Mouse (Mus musculus): ENCODE data around the gene Mob3a.
A peak's percentile ranks its signal among the peaks of the same experiment; 100 is the strongest.

Mob3a gene

DNA sequence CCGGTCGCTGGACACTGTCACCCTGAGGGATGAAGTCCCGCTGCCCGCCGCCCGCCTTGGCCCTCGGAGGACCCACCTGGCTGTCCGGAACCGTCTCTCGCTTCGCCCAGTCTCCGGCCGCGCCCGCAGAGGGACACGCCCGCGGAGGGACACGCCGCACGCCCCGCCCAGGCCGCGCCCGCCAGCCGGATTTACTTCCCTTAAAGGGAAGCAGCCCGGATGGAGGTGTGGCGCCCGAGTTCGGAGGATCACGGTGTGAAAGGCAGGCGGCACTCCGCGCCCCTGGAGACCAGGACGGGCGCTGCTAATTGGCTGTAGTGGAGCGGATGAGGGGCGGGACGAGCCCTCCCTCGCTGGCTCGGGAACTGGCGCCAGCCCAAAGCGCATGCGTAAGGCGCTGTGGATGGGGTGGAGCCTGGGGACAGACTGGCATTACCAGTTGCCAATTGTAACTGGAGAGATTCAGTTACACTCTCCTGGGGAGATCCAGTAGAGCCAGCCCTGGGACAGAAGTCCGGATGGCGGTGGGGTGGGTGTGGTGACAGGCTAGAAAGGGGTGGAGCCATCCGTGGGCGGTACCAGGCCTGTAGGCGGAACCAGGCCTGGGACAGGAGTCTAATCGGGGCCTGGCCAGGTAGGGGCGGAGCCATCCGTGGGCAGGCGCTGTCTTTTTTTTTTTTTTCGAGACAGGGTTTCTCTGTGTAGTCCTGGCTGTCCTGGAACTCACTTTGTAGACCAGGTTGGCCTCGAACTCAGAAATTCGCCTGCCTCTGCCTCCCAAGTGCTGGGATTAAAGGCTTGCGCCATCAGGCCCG, at the start of gene Mob3a, which contains the start of gene Izumo4:
TSS of gene Mob3a (minus strand) at position 257 of the 815 bp plus-strand sequence.
TSS of gene Izumo4 (plus strand) at position 464 of the 815 bp plus-strand sequence.
- peak; percentile 99 for DNase-seq (ENCODE audit: low spot score in 2 of 2)

DNA sequence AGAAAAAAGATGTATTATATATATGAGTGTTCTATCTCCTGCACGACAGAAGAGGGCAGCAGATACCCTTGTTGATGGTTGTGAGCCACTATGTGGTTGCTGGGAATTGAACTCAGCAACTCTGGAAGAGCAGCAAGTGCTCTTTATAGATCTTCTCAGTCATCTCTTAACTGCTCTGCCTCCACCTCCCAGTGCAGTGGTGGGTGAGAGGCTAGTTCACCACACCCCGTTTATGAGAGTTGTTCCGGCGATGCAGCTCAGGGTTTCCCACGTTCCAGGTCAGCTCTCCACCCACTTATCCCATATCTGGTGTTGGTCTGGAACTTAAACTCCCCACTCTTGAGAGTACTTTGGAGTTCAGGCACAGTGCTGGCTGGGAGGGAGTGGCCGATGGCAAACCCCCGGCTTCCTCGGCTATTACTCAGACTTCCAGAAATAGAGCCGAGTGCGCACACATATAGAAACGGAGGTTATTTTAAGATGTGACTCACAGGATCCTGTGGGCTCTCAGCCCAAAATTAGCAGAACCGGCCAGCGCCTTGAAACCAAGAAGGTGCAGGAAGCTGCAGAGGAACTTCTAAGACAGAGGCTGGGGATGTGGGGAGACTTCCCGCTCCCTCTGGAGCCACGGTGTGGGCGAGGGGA, 49.5 kb upstream of the Mob3a start:
- peak; percentile 49 to 54 for DNase-seq (ENCODE audit: low spot score in 2 of 2)

DNA sequence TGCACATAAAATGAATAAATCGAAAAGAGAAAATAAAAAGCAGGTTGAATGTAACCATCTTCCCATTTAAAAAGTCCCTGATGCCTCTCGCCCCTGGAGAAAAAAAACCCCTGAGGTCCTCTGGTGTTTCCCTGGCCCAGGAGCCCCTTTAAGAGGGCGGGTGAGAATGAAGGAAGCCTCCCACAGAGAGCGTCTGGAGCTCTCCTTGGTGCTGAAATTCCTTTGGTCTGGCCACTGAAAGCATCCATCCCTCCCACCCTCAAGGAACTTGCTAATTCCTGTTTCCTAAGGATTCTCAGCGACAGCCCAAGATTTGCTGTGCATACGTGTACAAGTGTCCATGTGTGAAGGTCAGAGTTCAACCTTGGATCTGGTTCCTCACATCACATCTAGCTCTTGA, 46.8 kb upstream of the Mob3a start:
- DNase-seq (ENCODE audit: low spot score in 2 of 2): no peak

DNA sequence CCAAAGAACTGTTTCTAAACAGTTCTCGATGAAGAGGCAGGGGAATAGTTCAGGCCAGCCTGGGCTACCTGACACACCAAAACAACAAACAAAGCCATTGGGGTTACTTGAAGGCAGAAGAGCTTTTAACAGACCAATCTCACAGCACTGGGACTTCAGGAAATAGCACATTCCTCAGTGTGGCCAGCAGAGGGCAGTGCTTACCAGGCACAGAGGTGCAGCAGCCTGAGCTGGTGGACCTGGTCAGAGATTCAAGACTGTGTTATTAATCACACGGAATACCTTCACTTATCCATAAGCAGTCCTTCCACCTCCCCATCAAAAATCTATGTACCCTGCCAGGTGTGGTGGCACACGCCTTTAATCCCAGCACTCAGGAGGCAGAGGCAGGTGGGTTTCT, 45.6 kb upstream of the Mob3a start:
- peak in 1 of 2 experiments; percentile 71 for DNase-seq (ENCODE audit: low spot score in 2 of 2)

DNA sequence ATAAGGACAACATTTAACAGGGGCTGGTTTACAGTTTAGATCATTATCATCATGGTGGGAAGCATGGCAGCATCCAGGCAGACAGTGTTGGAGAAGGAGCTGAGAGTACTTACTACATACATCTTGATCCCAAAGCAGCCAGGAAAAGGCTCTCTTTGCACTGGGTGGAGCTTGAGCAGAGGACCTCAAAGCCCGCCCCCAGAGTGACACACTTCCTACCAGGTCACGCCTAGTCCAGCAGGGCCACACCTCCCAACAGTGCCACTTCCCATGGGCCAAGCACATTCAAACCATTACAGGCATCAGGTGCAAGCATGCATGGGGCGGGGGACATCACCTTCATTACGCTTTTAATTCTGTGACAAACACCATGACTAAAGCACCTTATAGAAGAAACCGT, 42.5 kb upstream of the Mob3a start:
- DNase-seq (ENCODE audit: low spot score in 2 of 2): no peak

DNA sequence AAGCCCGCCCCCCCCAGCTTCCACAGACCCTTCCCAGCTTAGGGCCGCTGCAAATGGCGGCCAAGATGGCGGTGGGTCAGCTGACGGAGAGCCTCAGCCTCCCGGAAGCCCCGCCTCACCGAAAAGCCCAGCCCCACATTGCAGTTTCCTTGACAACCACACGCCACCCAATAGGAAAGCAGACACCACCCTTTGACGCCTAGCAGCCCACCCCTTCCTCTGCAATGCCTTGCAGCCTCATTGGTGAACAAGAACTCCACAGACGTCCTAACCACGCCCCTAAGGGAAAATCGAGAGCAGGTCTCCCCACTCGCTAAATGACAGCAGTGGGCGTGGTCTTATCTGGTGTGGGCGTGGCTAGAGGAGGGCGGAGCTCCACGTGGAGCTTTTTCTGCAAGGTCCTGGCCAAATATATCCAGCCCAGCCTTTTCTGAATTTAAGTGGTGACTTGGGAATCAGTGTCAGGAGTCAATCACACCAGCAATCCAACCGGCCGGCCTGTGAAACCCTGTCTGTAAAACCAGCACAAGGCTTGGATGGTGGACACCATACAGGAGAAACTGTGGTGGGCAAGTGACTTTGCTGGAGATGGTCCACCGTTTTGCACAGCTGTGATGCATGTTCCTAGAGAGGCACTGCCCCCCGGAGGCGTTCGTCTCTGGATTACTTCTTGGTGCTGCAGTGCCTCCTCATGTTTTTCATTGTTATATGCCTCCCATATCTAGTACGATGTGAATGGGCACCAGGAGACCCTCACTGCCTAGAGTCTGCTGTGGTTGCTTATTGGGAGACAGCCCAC, 40.6 kb upstream of the Mob3a start, which contains the start of gene Ap3d1:
TSS of gene Ap3d1 (minus strand) at position 85 of the 799 bp plus-strand sequence.
- DNase-seq (ENCODE audit: low spot score in 2 of 2): peak; percentile 95 to 99

DNA sequence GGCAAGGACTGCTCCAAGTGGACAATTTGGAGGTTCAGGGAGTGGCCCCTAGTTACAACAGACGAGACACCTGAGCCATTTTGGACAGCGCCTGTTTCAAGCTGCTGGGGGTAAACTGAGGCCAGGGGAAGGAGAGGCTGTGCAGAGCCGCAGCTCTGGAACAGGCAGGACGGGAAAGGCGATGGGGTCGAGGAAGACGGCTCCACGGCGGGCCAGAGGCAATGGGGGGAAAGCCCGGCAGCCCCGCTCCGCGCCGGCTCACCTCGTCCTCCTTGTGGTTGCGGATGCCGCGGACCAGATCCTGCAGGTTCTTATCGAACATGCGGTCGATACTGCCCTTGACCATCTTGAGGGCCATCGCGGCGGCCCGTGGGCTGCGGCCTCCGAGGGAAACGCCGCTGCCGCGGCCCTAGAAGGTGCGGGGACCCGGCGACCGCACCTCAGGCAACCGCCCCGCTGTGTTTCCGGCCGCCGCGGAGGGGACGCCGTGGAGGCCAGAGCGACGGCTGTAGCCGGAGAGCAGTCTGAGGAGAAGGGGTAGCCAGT, 39.9 kb upstream of the Mob3a start:
- DNase-seq (ENCODE audit: low spot score in 2 of 2): peak in 1 of 2 experiments; percentile 44

DNA sequence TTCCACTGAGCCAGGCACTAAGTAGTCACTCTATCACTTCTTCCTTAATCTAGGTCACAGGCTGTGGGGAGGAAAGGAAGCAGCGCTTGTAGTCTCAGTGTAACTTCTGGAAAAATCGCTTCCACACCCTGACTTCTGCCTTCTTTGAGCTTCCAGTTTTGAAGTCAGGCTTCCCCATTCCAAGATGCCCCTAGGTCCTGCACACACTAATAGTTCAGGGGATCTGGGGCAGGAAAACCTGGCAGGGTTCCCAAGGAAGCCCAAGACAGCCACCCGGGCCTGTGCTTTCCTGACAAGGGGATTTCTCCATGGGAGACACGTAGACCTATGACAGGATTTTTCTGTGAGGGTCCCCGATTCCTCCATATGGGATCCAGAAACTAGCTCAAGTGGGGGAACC, 39.4 kb upstream of the Mob3a start:
- DNase-seq (ENCODE audit: low spot score in 2 of 2): no peak

DNA sequence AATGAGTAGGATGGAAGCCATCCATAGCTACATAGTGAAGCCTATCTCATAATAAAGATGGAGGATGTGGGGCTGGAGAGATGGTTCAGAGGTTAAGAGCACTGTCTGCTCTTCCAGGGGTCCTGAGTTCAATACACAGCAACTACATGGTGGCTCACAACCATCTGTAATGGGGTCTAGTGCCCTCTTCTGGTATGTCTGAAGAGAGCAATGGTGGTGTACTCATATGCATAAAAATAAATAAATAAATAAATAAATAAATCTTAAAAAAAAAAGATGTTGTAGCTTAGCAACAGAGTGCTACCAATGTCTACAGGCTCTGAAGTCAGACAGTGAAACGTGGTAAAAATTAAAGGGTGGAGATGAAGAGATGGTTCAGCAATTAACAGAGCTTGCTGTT, 36.9 kb upstream of the Mob3a start:
- DNase-seq (ENCODE audit: low spot score in 2 of 2): no peak

DNA sequence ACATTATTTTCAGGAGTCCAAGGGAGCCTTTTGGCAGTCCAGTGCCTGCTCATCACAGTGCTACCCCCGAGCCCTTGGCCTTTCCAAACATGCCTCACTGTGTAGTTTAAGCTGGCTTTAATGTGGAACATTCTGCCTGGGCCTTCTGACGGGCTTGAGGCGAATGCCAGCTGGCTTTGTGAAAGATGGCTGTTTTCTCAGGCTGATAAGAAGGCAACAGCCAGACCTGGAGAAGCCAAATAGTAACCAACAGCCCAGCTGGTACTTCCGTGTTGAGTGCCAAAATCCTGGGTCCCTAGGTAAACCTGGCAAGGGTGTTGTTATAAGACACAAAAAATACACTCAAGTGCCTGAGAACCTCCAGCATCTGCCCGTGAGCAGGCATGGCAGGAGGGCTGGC, 35.0 kb upstream of the Mob3a start:
- no peak for DNase-seq (ENCODE audit: low spot score in 2 of 2)

DNA sequence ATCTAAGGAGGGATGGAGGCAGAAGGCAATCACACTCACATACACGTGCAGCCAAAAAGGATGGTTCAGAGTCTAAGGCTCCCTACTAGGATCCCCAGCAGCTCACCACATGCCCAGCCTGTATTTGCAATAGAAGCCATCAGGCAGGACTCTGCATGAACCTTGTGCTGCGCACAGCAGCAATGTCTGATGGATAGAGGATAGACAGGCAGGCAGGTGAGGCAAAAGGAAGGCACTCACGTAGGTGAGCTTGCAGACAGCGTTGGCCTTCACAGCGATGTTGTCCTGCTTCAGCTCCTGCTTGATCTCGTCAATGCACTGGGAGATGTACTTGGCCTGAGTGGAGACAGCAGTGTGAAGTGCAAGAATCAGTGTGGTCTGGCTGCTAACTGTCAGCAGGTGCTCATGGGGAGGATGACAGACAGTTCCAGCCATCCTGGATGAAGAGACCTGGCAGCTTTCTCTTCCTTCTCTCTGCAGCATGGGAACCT, 30.9 kb upstream of the Mob3a start:
- DNase-seq (ENCODE audit: low spot score in 2 of 2): no peak

DNA sequence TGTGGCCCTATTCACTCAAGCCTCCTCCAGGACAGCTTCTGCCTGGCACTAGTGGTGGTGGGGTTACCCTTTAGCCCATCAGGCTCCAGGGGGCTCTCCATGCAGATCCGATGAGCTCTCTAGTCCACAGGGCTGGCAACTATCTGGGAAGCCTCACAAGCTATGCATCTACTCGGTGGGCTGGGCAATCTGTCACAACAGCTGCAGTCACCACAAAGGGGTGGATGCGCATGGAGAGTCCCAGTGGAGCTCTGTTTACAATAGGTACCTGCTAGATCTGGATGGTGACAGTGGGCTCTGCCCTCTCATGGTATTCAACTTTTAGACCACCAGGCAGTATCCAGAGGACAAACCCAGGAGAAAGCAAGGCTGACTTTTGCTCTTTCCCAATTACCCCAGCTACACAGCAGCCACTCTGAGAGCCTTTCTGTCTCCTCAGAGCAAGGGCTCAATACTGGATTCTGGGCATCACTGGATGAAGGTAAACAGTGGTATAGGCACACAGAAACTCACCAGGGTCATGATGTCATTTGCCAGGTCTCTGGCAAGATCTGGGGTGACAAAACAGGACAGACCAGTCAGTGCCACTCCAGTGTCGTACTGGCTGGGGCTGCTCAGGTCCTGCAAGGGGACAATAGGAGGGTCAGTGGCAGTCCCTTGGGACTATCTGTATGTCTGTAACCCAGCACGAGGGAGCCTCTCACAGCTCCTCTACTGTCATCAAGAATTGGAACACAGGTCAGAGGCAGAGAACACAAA, 25.8 kb upstream of the Mob3a start:
- DNase-seq (ENCODE audit: low spot score in 2 of 2): no peak

DNA sequence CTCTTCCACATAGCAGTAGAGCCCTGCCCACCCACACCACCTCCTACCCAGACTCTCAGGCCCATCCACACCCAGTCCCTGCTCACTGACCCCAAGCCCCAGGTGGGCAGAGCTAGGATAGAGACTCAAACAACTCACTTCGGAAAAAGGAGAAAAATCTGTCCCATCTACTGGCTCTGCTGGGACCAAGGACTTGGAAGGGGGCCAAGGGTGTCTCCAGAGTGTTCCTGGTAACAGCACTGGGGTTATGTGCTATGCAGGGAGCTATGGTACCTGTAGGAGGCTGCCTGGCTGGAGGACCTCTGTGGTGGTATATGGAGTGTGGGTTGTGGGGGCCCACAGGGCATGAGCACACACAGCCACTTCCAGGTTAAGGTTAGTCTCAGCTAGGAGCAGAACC, 15.5 kb upstream of the Mob3a start:
- DNase-seq (ENCODE audit: low spot score in 2 of 2): no peak

DNA sequence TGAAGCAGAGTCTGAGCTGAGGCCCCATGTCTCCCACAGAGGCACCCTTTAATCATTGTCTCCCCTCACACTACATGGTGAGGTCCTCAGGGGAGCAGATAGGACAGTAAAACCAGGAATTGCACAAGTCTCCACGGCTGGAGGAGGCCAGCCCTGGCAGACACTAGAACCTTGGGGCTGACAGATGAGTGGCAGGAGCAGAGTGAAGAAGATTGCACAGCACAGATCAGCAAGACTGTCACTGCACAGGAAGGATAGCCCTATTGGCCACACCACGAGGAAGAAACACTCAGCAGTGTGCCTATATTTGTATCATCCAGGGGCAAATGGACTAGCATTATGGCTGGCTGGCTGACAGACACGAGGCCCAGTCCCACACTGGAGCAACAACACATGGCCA, 9.1 kb upstream of the Mob3a start:
- no peak for DNase-seq (ENCODE audit: low spot score in 2 of 2)

DNA sequence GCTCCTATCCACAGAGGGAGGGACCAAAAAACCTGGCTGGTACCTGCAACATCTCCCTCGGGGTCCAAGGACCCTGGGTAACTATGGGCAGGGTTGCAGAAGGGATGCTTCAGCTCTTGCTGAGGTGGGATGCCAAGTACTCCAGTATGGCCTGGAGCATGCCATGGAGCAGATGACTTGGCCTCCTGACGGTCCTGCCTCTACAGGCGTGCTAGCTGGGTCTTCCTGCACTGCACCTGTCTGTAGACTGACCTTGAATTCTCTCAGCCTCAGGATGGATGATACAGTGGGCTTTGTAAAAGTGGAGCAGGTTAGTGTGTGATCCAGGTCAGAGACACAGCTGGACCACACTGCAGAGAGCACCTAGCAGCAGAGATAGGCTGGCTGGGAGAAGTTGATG, 3.7 kb upstream of the Mob3a start:
- no peak for DNase-seq (ENCODE audit: low spot score in 2 of 2)

DNA sequence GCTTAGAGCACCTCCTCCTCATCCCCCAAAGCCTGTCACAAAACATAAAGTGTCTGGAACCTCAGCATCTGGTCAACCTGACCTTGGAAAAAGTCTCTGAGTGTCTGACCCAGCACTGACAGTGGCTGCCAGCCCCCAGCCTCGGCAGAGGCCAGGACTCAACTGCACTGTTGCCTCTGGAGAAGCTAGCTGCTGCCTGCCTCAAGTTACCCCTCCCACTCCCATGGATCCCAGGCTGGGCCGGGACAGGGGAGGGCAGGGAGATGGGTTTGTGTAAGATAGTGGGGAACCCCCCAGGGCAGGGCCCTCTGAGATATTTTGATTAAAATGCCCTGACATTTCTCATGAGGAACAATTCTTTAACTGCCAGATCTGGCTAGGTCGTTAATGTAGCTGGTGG, 3.3 kb upstream of the Mob3a start:
- DNase-seq (ENCODE audit: low spot score in 2 of 2): no peak

DNA sequence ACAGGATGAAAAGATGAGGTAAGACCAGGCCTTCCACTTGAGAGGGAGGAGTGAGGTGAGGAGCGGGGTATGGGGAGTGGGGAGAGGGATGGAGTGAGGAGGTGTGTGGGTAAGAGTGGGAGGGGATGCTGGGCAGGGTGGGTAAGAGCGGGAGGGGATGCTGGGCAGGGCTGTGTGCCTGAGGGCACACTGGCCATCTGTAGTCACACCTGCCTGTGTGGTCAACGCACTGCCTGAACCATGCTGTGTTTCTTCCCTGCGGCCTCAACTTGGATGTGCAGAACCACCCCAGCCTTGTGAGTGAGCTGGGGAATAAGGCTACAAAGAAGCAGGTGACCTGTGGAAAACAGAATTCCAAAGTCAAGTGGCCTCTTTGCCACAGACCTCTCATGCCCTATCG, 2.6 kb upstream of the Mob3a start:
- DNase-seq (ENCODE audit: low spot score in 2 of 2): no peak

DNA sequence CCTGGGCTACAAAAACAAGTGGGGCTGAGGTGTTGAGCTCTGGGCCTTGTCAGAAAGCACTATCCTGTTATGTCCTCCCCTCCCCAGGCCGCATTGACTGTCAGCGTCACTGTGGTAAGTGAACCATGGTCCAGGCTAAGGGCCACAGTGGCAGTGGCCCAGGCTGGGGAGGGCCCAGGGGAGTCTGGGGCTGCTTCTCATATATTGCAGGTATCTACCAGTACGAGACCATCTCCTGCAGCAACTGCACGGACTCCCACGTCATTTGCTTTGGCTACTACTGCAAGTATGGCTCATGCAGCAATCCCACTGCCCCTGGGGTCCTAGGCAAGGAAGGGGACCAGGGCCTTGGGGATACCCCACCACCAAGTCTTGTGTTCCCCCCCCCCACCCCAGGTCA, 1.9 kb upstream of the Mob3a start:
- DNase-seq (ENCODE audit: low spot score in 2 of 2): no peak

DNA sequence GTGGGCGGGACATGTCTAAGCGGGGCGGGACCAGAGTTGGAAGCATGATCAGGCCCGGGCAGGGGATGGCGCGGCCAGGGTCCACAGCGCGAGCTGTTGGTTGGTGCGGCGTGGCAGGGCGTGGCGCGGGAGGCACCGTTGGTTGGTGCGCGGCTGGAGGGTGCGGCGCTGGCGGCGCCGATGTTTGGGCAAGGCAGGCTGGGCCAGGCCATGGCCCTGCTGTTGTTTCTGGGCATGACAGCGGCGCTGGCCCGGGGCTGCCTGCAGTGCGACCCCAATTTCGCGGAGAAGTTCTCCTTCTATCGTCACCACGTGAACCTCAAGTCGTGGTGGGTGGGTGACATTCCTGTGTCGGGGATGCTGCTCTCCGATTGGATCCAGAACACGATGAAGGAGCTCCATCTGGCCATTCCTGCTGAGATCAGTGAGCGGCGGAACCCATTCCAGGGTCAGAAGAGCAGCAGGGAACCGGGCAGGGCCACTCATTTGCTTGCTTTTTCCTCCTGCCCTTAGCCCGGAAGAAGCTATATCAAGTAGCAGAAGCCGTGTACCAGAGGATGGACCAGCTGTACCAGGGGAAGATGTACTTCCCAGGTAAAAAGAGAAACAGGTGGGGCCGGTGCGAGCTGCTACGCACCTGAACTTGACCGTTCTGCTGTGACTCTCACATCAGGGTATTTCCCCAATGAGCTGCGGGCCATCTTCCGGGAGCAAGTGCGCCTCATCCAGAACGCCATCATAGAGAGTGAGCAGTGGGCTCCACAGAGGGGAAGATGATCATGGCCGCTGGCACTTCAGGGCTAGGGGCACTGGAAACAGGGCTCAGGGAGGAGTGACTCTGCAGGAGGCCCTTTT, 986 bp upstream of the Mob3a start:
- DNase-seq (ENCODE audit: low spot score in 2 of 2): peak; percentile 93 to 95

DNA sequence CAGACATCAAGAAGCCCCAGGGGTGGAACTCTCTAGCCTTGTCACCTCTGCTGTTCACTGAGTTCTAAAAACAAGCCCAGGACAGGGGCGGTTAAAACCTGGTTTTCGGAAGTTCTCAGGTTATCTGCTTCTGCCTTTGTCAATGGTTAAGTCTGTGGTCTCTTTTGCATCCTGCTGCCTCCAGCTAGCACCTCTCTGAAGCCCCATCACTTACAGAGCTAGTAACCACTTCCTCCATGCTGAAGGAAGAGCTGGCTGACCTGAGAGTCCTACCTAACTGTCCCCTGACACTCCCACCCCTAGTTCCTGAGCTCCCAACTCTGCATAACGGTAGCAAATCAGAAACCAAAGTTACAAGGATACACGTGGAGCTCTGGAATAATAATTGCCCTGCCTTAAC, 1.0 kb downstream of the Mob3a start:
- no peak for DNase-seq (ENCODE audit: low spot score in 2 of 2)
